Mouse (Mus musculus) NIH3T3 (cell line): ENCODE results near the gene Gm5862.
"Not testable (repeated sequence)": the region's sequence is repeated elsewhere in the genome, so short reads cannot be mapped to it uniquely, and the experiment has no call there.

Source experiments
- DNase-seq: peaks from one replicate; pipeline ENCODE4 v3.0.0-alpha.2; 2012; ENCODE audit warnings: low read depth

The Gm5862 gene

DNA sequence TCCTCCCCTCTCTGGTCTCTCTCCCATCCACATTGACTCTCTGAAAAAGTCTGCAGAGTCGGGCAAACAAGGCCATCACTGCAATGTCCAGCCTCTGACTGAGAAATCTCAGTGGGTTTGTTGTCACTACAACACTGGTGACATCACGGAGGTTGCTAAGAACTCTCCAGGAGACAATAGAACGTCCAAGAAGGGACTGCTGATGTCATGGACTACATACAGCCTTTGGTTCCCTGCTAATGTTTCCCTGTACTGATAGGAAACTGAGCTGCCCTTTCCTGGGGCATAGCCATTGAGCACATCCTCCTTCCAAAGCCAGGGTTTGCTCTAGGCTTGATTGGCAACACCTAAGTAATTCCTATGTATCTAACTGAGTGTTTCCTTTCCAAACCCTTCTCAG is at the start of gene Gm5862:
Gm5862 (minus strand) TSS at position 101 of the 400 bp plus-strand sequence.
- not testable (repeated sequence) for DNase-seq

DNA sequence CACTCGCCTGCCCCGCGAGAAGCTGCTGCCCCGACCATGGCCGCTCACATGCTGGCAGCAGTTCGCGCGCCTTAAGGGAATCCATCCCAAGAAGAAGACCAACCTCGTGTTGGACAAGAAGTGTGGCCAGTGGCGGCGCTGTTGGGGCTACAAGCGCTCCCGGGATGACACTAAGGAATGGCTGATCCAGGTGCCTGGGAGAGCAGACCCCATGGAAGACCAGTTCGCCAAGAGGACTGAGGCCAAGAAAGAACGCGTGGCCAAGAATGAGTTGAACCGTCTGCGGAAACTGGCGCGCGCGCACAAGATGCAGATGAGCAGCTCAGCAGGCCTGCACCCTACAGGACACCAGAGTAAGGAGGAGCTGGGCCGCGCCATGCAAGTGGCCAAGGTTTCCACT is 48.0 kb upstream of the Gm5862 start:
- DNase-seq = no peak

DNA sequence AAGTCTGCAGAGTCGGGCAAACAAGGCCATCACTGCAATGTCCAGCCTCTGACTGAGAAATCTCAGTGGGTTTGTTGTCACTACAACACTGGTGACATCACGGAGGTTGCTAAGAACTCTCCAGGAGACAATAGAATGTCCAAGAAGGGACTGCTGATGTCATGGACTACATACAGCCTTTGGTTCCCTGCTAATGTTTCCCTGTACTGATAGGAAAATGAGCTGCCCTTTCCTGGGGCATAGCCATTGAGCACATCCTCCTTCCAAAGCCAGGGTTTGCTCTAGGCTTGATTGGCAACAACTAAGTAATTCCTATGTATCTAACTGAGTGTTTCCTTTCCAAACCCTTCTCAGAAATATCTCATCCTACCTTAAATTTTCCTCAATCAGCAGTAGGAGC is 35.8 kb upstream of the Gm5862 start, which contains the start of gene Gm7347:
Gm7347 (minus strand) TSS at position 101 of the 400 bp plus-strand sequence.
- not testable (repeated sequence) for DNase-seq

DNA sequence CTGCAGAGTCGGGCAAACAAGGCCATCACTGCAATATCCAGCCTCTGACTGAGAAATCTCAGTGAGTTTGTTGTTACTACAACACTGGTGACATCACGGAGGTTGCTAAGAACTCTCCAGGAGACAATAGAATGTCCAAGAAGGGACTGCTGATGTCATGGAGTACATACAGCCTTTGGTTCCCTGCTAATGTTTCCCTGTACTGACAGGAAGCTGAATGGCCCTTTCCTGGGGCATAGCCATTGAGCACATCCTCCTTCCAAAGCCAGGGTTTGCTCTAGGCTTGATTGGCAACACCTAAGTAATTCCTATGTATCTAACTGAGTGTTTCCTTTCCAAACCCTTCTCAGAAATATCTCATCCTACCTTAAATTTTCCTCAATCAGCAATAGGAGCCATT is 16.7 kb upstream of the Gm5862 start, which contains the start of gene Speer4a:
Speer4a (minus strand) TSS at position 101 of the 400 bp plus-strand sequence.
- DNase-seq = not testable (repeated sequence)

DNA sequence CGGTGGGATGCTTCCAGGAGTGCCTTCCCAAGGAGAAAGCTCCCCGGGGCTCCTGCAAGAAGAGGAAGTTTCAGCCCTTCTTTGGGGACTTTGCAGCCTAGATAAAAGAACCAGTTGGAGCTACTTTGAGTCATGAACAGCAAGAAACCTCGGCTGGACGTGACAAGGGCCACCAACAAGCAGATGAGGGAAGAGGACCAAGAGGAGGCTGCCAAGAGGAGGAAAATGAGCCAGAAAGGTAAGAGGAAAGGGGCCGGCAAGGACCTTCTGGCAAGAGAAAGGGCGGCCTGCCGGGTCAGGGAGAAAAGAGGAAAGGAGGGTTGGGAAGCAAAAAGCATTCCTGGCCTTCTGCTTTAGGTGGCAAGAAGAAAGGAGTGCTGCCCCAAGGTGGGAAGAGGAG is 15.0 kb downstream of the Gm5862 start:
- not testable (repeated sequence) for DNase-seq

DNA sequence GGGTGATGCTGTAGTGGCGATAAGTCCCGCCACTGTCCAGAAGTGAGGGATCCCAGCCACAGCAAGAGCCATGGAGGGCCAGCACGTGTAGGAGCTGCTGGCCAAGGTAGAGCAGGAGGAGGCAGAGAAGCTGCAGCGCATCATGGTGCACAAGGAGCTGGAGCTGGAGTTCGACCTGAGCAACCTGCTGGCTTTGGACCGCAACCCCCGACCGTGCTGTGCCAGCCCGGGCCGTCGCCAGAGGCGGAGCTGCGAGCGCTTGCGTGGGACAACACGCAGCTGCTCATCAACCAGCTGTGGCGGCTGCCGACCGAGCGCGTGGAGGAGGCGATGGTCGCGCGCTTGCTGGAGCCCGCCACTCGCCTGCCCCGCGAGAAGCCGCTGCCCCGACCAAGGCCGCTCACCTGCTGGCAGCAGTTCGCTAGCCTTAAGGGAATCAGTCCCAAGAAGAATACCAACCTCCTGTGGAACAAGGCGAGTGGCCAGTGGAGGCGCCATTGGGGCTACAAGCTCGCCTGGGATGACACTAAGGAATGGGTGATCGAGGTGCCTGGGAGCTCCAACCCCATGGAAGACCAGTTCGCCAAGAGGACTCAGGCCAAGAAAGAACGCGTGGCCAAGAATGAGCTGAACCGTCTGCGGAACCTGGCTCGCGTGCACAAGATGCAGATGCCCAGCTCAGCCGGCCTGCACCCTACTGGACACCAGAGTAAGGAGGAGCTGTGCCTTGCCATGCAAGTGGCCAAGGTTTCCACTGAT is 15.6 kb downstream of the Gm5862 start:
- DNase-seq = not testable (repeated sequence)

DNA sequence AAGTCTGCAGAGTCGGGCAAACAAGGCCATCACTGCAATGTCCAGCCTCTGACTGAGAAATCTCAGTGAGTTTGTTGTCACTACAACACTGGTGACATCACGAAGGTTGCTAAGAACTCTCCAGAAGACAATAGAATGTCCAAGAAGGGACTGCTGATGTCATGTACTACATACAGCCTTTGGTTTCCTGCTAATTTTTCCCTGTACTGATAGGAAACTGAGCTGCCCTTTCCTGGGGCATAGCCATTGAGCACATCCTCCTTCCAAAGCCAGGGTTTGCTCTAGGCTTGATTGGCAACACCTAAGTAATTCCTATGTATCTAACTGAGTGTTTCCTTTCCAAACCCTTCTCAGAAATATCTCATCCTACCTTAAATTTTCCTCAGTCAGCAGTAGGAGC is 18.0 kb downstream of the Gm5862 start, which contains the start of gene Gm1979:
Gm1979 (minus strand) TSS at position 101 of the 400 bp plus-strand sequence.
- not testable (repeated sequence) for DNase-seq

DNA sequence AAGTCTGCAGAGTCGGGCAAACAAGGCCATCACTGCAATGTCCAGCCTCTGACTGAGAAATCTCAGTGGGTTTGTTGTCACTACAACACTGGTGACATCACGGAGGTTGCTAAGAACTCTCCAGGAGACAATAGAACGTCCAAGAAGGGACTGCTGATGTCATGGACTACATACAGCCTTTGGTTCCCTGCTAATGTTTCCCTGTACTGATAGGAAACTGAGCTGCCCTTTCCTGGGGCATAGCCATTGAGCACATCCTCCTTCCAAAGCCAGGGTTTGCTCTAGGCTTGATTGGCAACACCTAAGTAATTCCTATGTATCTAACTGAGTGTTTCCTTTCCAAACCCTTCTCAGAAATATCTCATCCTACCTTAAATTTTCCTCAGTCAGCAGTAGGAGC is 34.2 kb downstream of the Gm5862 start, which contains the start of gene Gm21698:
Gm21698 (minus strand) TSS at position 101 of the 400 bp plus-strand sequence.
- not testable (repeated sequence) for DNase-seq

DNA sequence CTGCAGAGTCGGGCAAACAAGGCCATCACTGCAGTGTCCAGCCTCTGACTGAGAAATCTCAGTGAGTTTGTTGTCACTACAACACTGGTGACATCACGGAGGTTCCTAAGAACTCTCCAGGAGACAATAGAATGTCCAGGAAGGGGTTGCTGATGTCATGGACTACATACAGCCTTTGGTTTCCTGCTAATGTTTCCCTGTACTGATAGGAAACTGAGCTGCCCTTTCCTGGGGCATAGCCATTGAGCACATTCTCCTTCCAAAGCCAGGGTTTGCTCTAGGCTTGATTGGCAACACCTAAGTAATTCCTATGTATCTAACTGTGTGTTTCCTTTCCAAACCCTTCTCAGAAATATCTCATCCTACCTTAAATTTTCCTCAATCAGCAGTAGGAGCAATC is 50.2 kb downstream of the Gm5862 start, which contains the start of gene Gm21680:
Gm21680 (minus strand) TSS at position 101 of the 400 bp plus-strand sequence.
- not testable (repeated sequence) for DNase-seq
